Mouse (Mus musculus) hindbrain, embryonic 16.5 days (tissue): Measurements from ENCODE around the gene Ctxn1. TPM values are rescaled to one million over a fixed set of nuclear protein-coding genes. Genes with fewer than 3 reads are reported as not detected.

Source experiments
- polyA plus RNA-seq: library from polyadenylated mRNA; unstranded; fragments of >200 nt; fragmentation: Nextera tagmentation; extraction: Ambion mirVana; gene quantifications from 2 replicates; pipeline ENCODE4 v1.2.1, GENCODE M21; 2015

Ctxn1 gene
- polyA plus RNA-seq, 1 experiment from 2014 or later = 289 TPM

Other genes starting within 250 kb of the Ctxn1 start
- gene Cd209f, start 153.4 kb downstream of the Ctxn1 start, polyA plus RNA-seq = 0.28 and 0.82 TPM in 2 replicates
- gene Cd209g, start 125.2 kb downstream of the Ctxn1 start, polyA plus RNA-seq = 0.09 TPM in 1 of 2 replicates, not detected in the other
- gene Evi5l, start 92.7 kb downstream of the Ctxn1 start, polyA plus RNA-seq = 116 and 126 TPM in 2 replicates
- 42.8 and 43.2 TPM in 2 replicates for gene Prr36, start 41.8 kb downstream of the Ctxn1 start, polyA plus RNA-seq
- not detected in 2 replicates for gene Lrrc8e, start 32.4 kb downstream of the Ctxn1 start, polyA plus RNA-seq
- gene Map2k7, start 20.5 kb downstream of the Ctxn1 start, polyA plus RNA-seq = 24.8 and 28.5 TPM in 2 replicates
- gene Gm49320, start 20.4 kb downstream of the Ctxn1 start, polyA plus RNA-seq = 0.59 and 0.71 TPM in 2 replicates
- 2.8 and 3.7 TPM in 2 replicates for gene Tgfbr3l, start 11.1 kb downstream of the Ctxn1 start, polyA plus RNA-seq
- 71.6 and 72.2 TPM in 2 replicates for gene Snapc2, start 6.2 kb downstream of the Ctxn1 start, polyA plus RNA-seq
- gene Timm44, start 16.6 kb upstream of the Ctxn1 start, polyA plus RNA-seq = 43.6 and 51.9 TPM in 2 replicates
- gene Ccl25, start 65.9 kb upstream of the Ctxn1 start, polyA plus RNA-seq = 15.5 and 17.2 TPM in 2 replicates
- gene Elavl1, start 66.1 kb upstream of the Ctxn1 start, polyA plus RNA-seq = 80.6 and 94.9 TPM in 2 replicates
- gene Cers4, start 233.8 kb upstream of the Ctxn1 start, polyA plus RNA-seq = 55.7 TPM in 2 replicates